Mouse (Mus musculus): ENCODE measurements around the gene Traf3ip1. TPM values are rescaled to one million over a fixed set of nuclear protein-coding genes. Genes with fewer than 3 reads are reported as not detected.

The Traf3ip1 gene
- total RNA-seq, 2 experiments from 2014 or later = 4.6 to 5.4 TPM

- intact Hi-C loops (cut with DNase I) = loop anchor here (1.0 kb wide), 1 partner anchor 41 kb away; no protein-coding TSS in a partner anchor
Observed at GRCm38 (mm10) chr1:91564004-91564403, 69.6 kb downstream of the Traf3ip1 start.

GRCm38 (mm10) chr1:91564598-91564997, 70.2 kb downstream of the Traf3ip1 start:
- DNase-seq = no peak
- intact Hi-C loops (cut with DNase I) = loop anchor here (1.0 kb wide), 1 partner anchor 41 kb away; no protein-coding TSS in a partner anchor

More at GRCm38 (mm10) chr1:91564004-91564403, 69.6 kb downstream of the Traf3ip1 start:
- DNase-seq = peak in 1 of 2 experiments; percentile 8

- intact Hi-C loops (cut with DNase I) = no loop called here
- DNase-seq = no peak
Observed at GRCm38 (mm10) chr1:91567269-91567668, 72.8 kb downstream of the Traf3ip1 start.

GRCm38 (mm10) chr1:91572458-91572857, 78.0 kb downstream of the Traf3ip1 start:
- no peak for DNase-seq
- intact Hi-C loops (cut with DNase I) = no loop called here

GRCm38 (mm10) chr1:91574208-91574607, 79.8 kb downstream of the Traf3ip1 start:
- intact Hi-C loops (cut with DNase I) = loop anchor here (1.0 to 2.0 kb wide), 2 partner anchors 183 to 300 kb away; no protein-coding TSS in a partner anchor
- DNase-seq = peak; percentile 18 to 56

GRCm38 (mm10) chr1:91577883-91578517, 83.6 kb downstream of the Traf3ip1 start:
- DNase-seq = no peak
- intact Hi-C loops (cut with DNase I) = no loop called here

Other genes starting within 250 kb of the Traf3ip1 start
- 10 to 100 TPM; 45.1 to 50.0 TPM for gene Ube2f, start 244.3 kb upstream of the Traf3ip1 start, total RNA-seq (2021)
- 10 to 100 TPM; 13.9 to 15.1 TPM for gene Scly, start 196.3 kb upstream of the Traf3ip1 start, total RNA-seq (2021)
- under 1 TPM in 1 of 2 experiments, not detected in 1; 0.05 TPM for gene Espnl, start 172.6 kb upstream of the Traf3ip1 start, total RNA-seq (2021)
- 10 to 100 TPM; 36.6 to 48.8 TPM for gene Klhl30, start 143.6 kb upstream of the Traf3ip1 start, total RNA-seq (2021)
- not detected for gene Erfe, start 128.2 kb upstream of the Traf3ip1 start, total RNA-seq (2021)
- 10 to 100 TPM; 47.4 to 51.9 TPM for gene Ilkap, start 95.8 kb upstream of the Traf3ip1 start, total RNA-seq (2021)
- 10 to 100 TPM; 18.0 to 20.1 TPM for gene Hes6, start 80.6 kb upstream of the Traf3ip1 start, total RNA-seq (2021)
- 10 to 100 TPM in 1 of 2 experiments, 1 to 10 TPM in 1; 7.9 to 13.5 TPM for gene Per2, start 35.3 kb upstream of the Traf3ip1 start, total RNA-seq (2021)
- gene Asb1, start 45.9 kb downstream of the Traf3ip1 start, total RNA-seq (2021) = 10 to 100 TPM; 17.0 to 21.0 TPM